Mouse (Mus musculus) ES-Bruce4 (cell line): ENCODE measurements around the gene Coro1b. TPM values are rescaled to one million over a fixed set of nuclear protein-coding genes. Genes with fewer than 3 reads are reported as not detected.

Experiments
- H3K27ac ChIP-seq: 2 replicates; pipeline ENCODE4 v1.5.1; 2012; ENCODE audit warnings: low read length, inconsistent platforms; ENCODE audit not compliant: insufficient read depth
- H3K27me3 ChIP-seq: 2 replicates; pipeline ENCODE4 v1.6.1; 2012; ENCODE audit warnings: mild to moderate bottlenecking, low read length, inconsistent platforms; ENCODE audit not compliant: control insufficient read depth, poor library complexity, insufficient read depth, severe bottlenecking
- H3K36me3 ChIP-seq: 2 replicates; pipeline ENCODE4 v1.6.1; 2012; ENCODE audit warnings: inconsistent platforms, mild to moderate bottlenecking, low read length, moderate library complexity; ENCODE audit not compliant: control insufficient read depth, poor library complexity, insufficient read depth, severe bottlenecking
- H3K4me1 ChIP-seq: one replicate; pipeline ENCODE4 v1.8.1; 2011; ENCODE audit warnings: low read length; ENCODE audit not compliant: control insufficient read depth, insufficient read depth
- H3K4me3 ChIP-seq: 2 replicates; pipeline ENCODE4 v1.5.1; 2011; ENCODE audit warnings: low read depth, mild to moderate bottlenecking, low read length
- H3K9ac ChIP-seq: 2 replicates; pipeline ENCODE4 v1.6.1; 2012; ENCODE audit warnings: low read depth, mild to moderate bottlenecking, inconsistent platforms; ENCODE audit not compliant: poor library complexity, severe bottlenecking
- H3K9me3 ChIP-seq: replicated peaks from 2 replicates; pipeline ENCODE4 v1.6.1; 2012; ENCODE audit warnings: mild to moderate bottlenecking, low read length, inconsistent platforms; ENCODE audit not compliant: control insufficient read depth, poor library complexity, insufficient read depth, severe bottlenecking
- CTCF ChIP-seq: IDR thresholded peaks from one replicate; pipeline ENCODE4 v1.8.1; 2011; ENCODE audit warnings: low read depth, low read length
- EP300 ChIP-seq: IDR thresholded peaks from 2 replicates; pipeline ENCODE4 v1.6.1; 2011; ENCODE audit warnings: low read depth, low read length; ENCODE audit not compliant: insufficient read depth
- POLR2A ChIP-seq: IDR thresholded peaks from one replicate; pipeline ENCODE4 v1.8.1; 2011; ENCODE audit warnings: low read length; ENCODE audit not compliant: insufficient read depth
- polyA plus RNA-seq: library from polyadenylated mRNA; stranded (reverse); fragments of >200 nt; gene quantifications from 2 replicates; pipeline ENCODE4 v1.2.4, GENCODE M21; 2011; ENCODE audit warnings: low read depth; ENCODE audit not compliant: missing spikeins, insufficient read depth, insufficient read length

Gene Coro1b
- polyA plus RNA-seq, 1 experiment, result 88.1 TPM

DNA sequence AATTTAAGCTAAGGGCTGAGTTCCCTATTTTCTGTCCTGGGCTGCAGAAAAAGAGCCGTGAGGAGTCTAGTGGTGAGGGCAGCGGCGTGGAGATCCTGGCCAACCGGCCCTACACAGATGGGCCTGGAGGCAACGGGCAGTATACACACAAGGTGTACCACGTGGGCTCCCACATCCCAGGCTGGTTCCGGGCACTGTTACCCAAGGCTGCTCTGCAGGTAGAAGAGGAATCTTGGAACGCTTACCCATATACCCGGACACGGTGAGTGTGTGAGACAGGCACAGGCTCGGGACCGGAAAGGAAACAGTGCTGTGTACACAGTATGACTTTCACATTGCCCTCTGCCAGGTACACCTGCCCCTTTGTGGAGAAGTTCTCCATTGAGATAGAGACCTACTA is 45.8 kb upstream of the Coro1b start:
- no peak for TF ChIP-seq POLR2A
- TF ChIP-seq CTCF, result no peak
- TF ChIP-seq EP300, result no peak
- H3K27me3 ChIP-seq, result no peaks in the 10 kb centered on the region
- H3K9me3 ChIP-seq, result no peaks in the 10 kb centered on the region
- no peak overlapping the region for H3K4me3 ChIP-seq
- no peak overlapping the region for H3K9ac ChIP-seq
- H3K36me3 ChIP-seq, result no peaks in the 10 kb centered on the region
- H3K27ac ChIP-seq, result no peak overlapping the region
- H3K4me1 ChIP-seq, result peaks cover 2% of the 10 kb centered on the region

DNA sequence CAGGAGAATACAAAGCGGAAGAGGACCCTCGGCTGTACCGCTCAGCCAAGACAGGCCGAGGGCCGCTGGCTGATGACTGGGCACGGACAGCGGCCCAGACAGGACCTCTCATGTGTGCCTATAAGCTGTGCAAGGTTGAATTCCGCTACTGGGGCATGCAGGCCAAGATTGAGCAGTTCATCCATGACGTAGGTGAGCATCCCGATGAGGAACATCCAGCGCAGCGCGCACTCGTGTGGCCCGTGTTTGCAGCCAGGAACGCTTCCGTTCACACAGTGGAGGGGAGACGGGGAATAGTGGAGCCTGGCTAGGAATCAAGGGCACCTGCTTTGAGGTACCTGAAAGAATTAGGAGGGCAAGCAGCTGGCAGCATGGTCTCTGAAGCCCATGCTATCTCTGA is 45.1 kb upstream of the Coro1b start:
- Histone ChIP-seq H3K36me3 (no peaks in the 10 kb centered on the region), H3K9ac (no peak overlapping the region), H3K9me3 (no peaks in the 10 kb centered on the region), H3K4me3 (no peak overlapping the region), H3K27me3 (no peaks in the 10 kb centered on the region), H3K27ac (no peak overlapping the region), H3K4me1 (peaks cover 2% of the 10 kb centered on the region)
- no peak for TF ChIP-seq CTCF
- TF ChIP-seq POLR2A, result no peak
- TF ChIP-seq EP300, result no peak

- Histone ChIP-seq H3K36me3 (no peaks in the 10 kb centered on the region), H3K4me3 (no peak overlapping the region), H3K27ac (no peak overlapping the region), H3K9me3 (no peaks in the 10 kb centered on the region), H3K9ac (no peak overlapping the region), H3K27me3 (no peaks in the 10 kb centered on the region), H3K4me1 (no peaks in the 10 kb centered on the region)
- TF ChIP-seq POLR2A (no peak), EP300 (no peak), CTCF (no peak)
Measured at GRCm38 (mm10) chr19:4103792-4104191, 44.6 kb upstream of the Coro1b start.

- no peaks in the 10 kb centered on the region for H3K27me3 ChIP-seq
- no peak overlapping the region for H3K9ac ChIP-seq
- no peak overlapping the region for H3K27ac ChIP-seq
Measured at GRCm38 (mm10) chr19:4104675-4105194, 43.7 kb upstream of the Coro1b start.

GRCm38 (mm10) chr19:4106654-4107053 is 41.8 kb upstream of the Coro1b start:
- H3K36me3 ChIP-seq, result no peaks in the 10 kb centered on the region
- no peaks in the 10 kb centered on the region for H3K27me3 ChIP-seq
- no peaks in the 10 kb centered on the region for H3K9me3 ChIP-seq
- H3K27ac ChIP-seq, result no peak overlapping the region
- no peak overlapping the region for H3K4me3 ChIP-seq
- H3K4me1 ChIP-seq, result no peaks in the 10 kb centered on the region
- no peak overlapping the region for H3K9ac ChIP-seq
- TF ChIP-seq POLR2A (no peak), EP300 (no peak), CTCF (no peak)

More at GRCm38 (mm10) chr19:4104675-4105194, 43.7 kb upstream of the Coro1b start:
- TF ChIP-seq EP300 (no peak), POLR2A (no peak), CTCF (no peak)
- Histone ChIP-seq H3K9me3 (no peaks in the 10 kb centered on the region), H3K36me3 (no peaks in the 10 kb centered on the region), H3K4me1 (no peaks in the 10 kb centered on the region), H3K4me3 (no peak overlapping the region)

DNA sequence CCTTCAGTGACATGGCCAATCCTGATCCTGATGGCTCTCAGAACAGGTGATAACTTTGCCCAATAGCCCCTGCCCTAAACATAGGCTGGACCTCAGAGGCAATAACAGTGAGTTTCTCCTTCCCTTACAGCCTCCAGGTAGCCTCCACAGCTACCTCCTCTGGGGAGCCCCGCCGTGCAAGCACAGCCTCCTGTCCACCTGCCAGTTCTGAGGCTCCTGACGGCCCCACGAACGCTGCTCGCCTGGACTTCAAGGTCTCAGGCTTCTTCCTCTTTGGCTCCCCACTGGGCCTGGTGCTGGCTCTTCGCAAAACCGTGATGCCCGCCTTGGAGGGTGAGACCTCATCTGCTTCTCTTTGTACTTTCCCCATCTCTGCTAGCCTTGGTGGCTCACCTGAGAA is 39.9 kb upstream of the Coro1b start:
- H3K27ac ChIP-seq, result no peak overlapping the region
- no peak for TF ChIP-seq EP300
- TF ChIP-seq CTCF, result no peak
- TF ChIP-seq POLR2A, result no peak
- H3K36me3 ChIP-seq, result no peaks in the 10 kb centered on the region
- H3K9ac ChIP-seq, result no peak overlapping the region
- no peak overlapping the region for H3K4me3 ChIP-seq
- no peaks in the 10 kb centered on the region for H3K9me3 ChIP-seq
- H3K27me3 ChIP-seq, result no peaks in the 10 kb centered on the region
- no peaks in the 10 kb centered on the region for H3K4me1 ChIP-seq
